Mouse (Mus musculus) cortical plate, adult 2 months (tissue): ENCODE measurements around the gene Ahnak.

Experiments
- CTCF ChIP-seq: fragments of 200-500 bp; IDR thresholded peaks from 2 replicates; pipeline ENCODE4 v1.5.1; 2011; ENCODE audit warnings: mild to moderate bottlenecking, control low read depth, low read length; ENCODE audit not compliant: insufficient read depth; ENCODE audit errors: extremely low read depth
- POLR2A ChIP-seq: fragments of 200-500 bp; IDR thresholded peaks from 2 replicates; pipeline ENCODE4 v1.6.1; 2011; ENCODE audit warnings: mild to moderate bottlenecking, low read length, control low read depth; ENCODE audit not compliant: insufficient read depth; ENCODE audit errors: extremely low read depth

DNA sequence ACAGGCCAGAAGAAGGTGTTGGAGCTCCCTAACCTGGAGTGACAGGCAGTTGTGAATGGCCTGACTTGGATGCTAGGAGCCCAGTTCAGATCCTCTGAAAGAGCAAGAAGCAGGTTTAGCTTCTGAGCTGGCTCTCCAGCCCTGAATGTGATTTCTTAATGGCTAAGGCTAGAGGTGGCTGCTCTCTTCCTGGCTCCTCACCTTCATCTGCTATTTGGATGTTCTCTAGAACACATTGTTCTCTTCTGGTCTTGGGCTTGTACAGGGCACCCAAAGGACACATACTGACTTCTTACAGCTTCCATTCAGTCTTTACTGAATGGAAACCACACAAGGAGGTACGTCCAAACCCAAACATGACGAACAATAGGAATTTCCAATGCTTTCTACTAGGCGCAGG lies 87.0 kb downstream of the Ahnak start:
- no peak for TF ChIP-seq CTCF
- no peak for TF ChIP-seq POLR2A
